Mouse (Mus musculus) myocyte (in vitro differentiated cells): ENCODE data around the gene Myog. TPM values are rescaled to one million over a fixed set of nuclear protein-coding genes. Genes with fewer than 3 reads are reported as not detected.

Experiments
- H3K27me3 ChIP-seq: one replicate; pipeline ENCODE4 v1.6.1; 2011; ENCODE audit not compliant: control insufficient read depth, insufficient read depth, insufficient read length
- H3K36me3 ChIP-seq: one replicate; pipeline ENCODE4 v1.6.1; 2011; ENCODE audit not compliant: control insufficient read depth, insufficient read depth
- H3K4me2 ChIP-seq: one replicate; pipeline ENCODE4 v1.6.1; 2011; ENCODE audit warnings: low read depth, control low read depth
- H3K4me3 ChIP-seq: one replicate; pipeline ENCODE4 v1.5.1; 2011; ENCODE audit warnings: mild to moderate bottlenecking, control low read depth, moderate library complexity
- H3K79me2 ChIP-seq: one replicate; pipeline ENCODE4 v1.6.1; 2011; ENCODE audit not compliant: control insufficient read depth, insufficient read depth
- H3ac ChIP-seq: one replicate; pipeline ENCODE4 v1.6.1; 2011; ENCODE audit not compliant: control insufficient read depth, insufficient read length
- CEBPB ChIP-seq: IDR thresholded peaks from 2 replicates; pipeline ENCODE4 v1.6.1; 2011; ENCODE audit warnings: mild to moderate bottlenecking, moderate library complexity; ENCODE audit not compliant: poor library complexity, insufficient read depth, severe bottlenecking
- E2F4 ChIP-seq: IDR thresholded peaks from one replicate; pipeline ENCODE4 v1.6.1; 2011; ENCODE audit warnings: mild to moderate bottlenecking, control low read depth, moderate library complexity; ENCODE audit not compliant: insufficient read depth
- MAX ChIP-seq: IDR thresholded peaks from one replicate; pipeline ENCODE4 v1.6.1; 2011; ENCODE audit warnings: low read depth, mild to moderate bottlenecking, control low read depth
- MYOD1 ChIP-seq, 3 experiments: IDR thresholded peaks; one replicate each; pipeline ENCODE4 v1.6.1; 2011; ENCODE audit warnings: control low read depth in 2 of 3, low read depth in 2 of 3, mild to moderate bottlenecking in 2 of 3, moderate library complexity in 1 of 3; ENCODE audit not compliant: insufficient read length in 2 of 3, control insufficient read depth in 1 of 3
- MYOG ChIP-seq, 3 experiments: IDR thresholded peaks; one replicate each; pipeline ENCODE4 v1.6.1; 2011; ENCODE audit warnings: control low read depth in 2 of 3, low read depth in 2 of 3, mild to moderate bottlenecking in 2 of 3; ENCODE audit not compliant: insufficient read length in 2 of 3, control insufficient read depth in 1 of 3, insufficient read depth in 1 of 3
- POLR2A ChIP-seq: IDR thresholded peaks from one replicate; pipeline ENCODE4 v1.6.1; 2011; ENCODE audit warnings: low read depth, mild to moderate bottlenecking, control low read depth, moderate library complexity; ENCODE audit not compliant: insufficient read length
- POLR2AphosphoS2 ChIP-seq: IDR thresholded peaks from one replicate; pipeline ENCODE4 v1.6.1; 2011; ENCODE audit warnings: low read depth, control low read depth; ENCODE audit not compliant: insufficient read length
- TCF12 ChIP-seq: IDR thresholded peaks from one replicate; pipeline ENCODE4 v1.6.1; 2011; ENCODE audit warnings: mild to moderate bottlenecking, control low read depth; ENCODE audit not compliant: poor library complexity, insufficient read depth, severe bottlenecking
- TCF3 ChIP-seq: IDR thresholded peaks from one replicate; pipeline ENCODE4 v1.6.1; 2011; ENCODE audit warnings: low read depth, control low read depth; ENCODE audit not compliant: insufficient read length
- USF1 ChIP-seq: IDR thresholded peaks from one replicate; pipeline ENCODE4 v1.6.1; 2011; ENCODE audit warnings: low read depth, mild to moderate bottlenecking, control low read depth, moderate library complexity
- polyA plus RNA-seq: library from polyadenylated mRNA; unstranded; fragments of >200 nt; fragmentation: generic; extraction: Trizol; gene quantifications from one replicate; pipeline ENCODE4 v1.2.1, GENCODE M21; 2012; ENCODE audit warnings: missing spikeins

Myog gene
- polyA plus RNA-seq, 1 experiment = 1,426 TPM

- no peaks in the 10 kb centered on the region for H3K79me2 ChIP-seq
- peak overlapping the region; percentile 45 for H3ac ChIP-seq
- H3K4me3 ChIP-seq = peak overlapping the region; percentile 84
- TF ChIP-seq MYOG (IDR thresholded peaks at IDR 0.05; ENCODE audit: control insufficient read depth in 1 of 3, insufficient read depth in 1 of 3, insufficient read length in 2 of 3, low read depth in 2 of 3) (peak in 1 of 3 experiments; percentile 61), POLR2AphosphoS2 (peak; percentile 59), MYOD1 (IDR thresholded peaks at IDR 0.05; ENCODE audit: control insufficient read depth in 1 of 3, insufficient read length in 2 of 3, low read depth in 2 of 3) (peak in 1 of 3 experiments; percentile 78), TCF12 (no peak), POLR2A (peak; percentile 35), USF1 (no peak), CEBPB (no peak), E2F4 (no peak)
- no peaks in the 10 kb centered on the region for H3K27me3 ChIP-seq
- no peaks in the 10 kb centered on the region for H3K36me3 ChIP-seq
- H3K4me2 ChIP-seq = peak overlapping the region; percentile 80
Observed at GRCm38 (mm10) chr1:134290300-134290699, 511 bp downstream of the Myog start.

- H3K27me3 ChIP-seq = no peaks in the 10 kb centered on the region
- H3ac ChIP-seq = peak overlapping the region; percentile 45
- no peaks in the 10 kb centered on the region for H3K79me2 ChIP-seq
- H3K4me2 ChIP-seq = peak overlapping the region; percentile 80
- TF ChIP-seq MYOG (IDR thresholded peaks at IDR 0.05; ENCODE audit: control insufficient read depth in 1 of 3, insufficient read depth in 1 of 3, insufficient read length in 2 of 3, low read depth in 2 of 3) = no peak
- TF ChIP-seq POLR2AphosphoS2 = peak; percentile 89
- TF ChIP-seq POLR2A = peak; percentile 68
- H3K36me3 ChIP-seq = no peaks in the 10 kb centered on the region
- H3K4me3 ChIP-seq = peak overlapping the region; percentile 84
Observed at GRCm38 (mm10) chr1:134290909-134291308, 1.1 kb downstream of the Myog start.

GRCm38 (mm10) chr1:134291555-134291954, 1.8 kb downstream of the Myog start:
- Histone ChIP-seq H3K4me2 (peak overlapping the region; percentile 80), H3K4me3 (peak overlapping the region; percentile 84), H3K36me3 (no peaks in the 10 kb centered on the region), H3ac (peak overlapping the region; percentile 45), H3K79me2 (no peaks in the 10 kb centered on the region), H3K27me3 (no peaks in the 10 kb centered on the region)
- no peak for TF ChIP-seq E2F4
- TF ChIP-seq POLR2A = peak; percentile 73
- peak; percentile 93 for TF ChIP-seq POLR2AphosphoS2
- TF ChIP-seq TCF3 = no peak

- H3K4me3 ChIP-seq = peak overlapping the region; percentile 84
- H3K36me3 ChIP-seq = no peaks in the 10 kb centered on the region
- H3K79me2 ChIP-seq = no peaks in the 10 kb centered on the region
- H3K4me2 ChIP-seq = peak overlapping the region; percentile 80
- H3K27me3 ChIP-seq = no peaks in the 10 kb centered on the region
- peak overlapping the region; percentile 45 for H3ac ChIP-seq
- TF ChIP-seq MAX = no peak
- TF ChIP-seq E2F4 = no peak
- peak; percentile 71 for TF ChIP-seq POLR2AphosphoS2
- TF ChIP-seq TCF12 = no peak
- TF ChIP-seq MYOG (IDR thresholded peaks at IDR 0.05; ENCODE audit: control insufficient read depth in 1 of 3, insufficient read depth in 1 of 3, insufficient read length in 2 of 3, low read depth in 2 of 3) = peak in 1 of 3 experiments; percentile 46
- peak; percentile 37 for TF ChIP-seq POLR2A
Observed at GRCm38 (mm10) chr1:134292073-134292472, 2.3 kb downstream of the Myog start.

DNA sequence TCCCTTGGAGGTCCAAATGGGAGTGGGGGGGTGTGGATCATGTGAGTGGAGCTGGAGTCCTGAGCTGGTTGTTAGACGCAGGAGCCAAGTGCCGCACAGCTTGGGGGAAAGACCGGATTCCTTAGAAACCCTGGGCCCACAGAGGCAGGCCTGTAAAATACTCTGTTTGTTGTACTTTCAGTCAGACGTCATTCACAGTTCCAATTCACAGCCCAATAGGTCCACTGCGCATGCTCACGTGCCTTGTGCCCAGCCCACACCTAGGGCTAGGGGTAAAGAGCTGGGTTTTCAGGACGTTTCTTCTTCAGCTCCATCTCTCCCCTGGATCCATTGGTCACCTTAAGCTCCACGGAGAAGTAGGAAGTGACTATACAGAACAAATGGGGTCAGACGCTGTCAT, 2.8 kb downstream of the Myog start:
- no peak overlapping the region for H3ac ChIP-seq
- no peaks in the 10 kb centered on the region for H3K36me3 ChIP-seq
- H3K27me3 ChIP-seq = no peaks in the 10 kb centered on the region
- no peaks in the 10 kb centered on the region for H3K79me2 ChIP-seq
- peak overlapping the region; percentile 80 for H3K4me2 ChIP-seq
- peak overlapping the region; percentile 84 for H3K4me3 ChIP-seq
- TF ChIP-seq USF1 (no peak), MYOD1 (IDR thresholded peaks at IDR 0.05; ENCODE audit: control insufficient read depth in 1 of 3, insufficient read length in 2 of 3, low read depth in 2 of 3) (no peak), POLR2A (peak; percentile 76), MAX (no peak), TCF3 (no peak), POLR2AphosphoS2 (peak; percentile 97), MYOG (IDR thresholded peaks at IDR 0.05; ENCODE audit: control insufficient read depth in 1 of 3, insufficient read depth in 1 of 3, insufficient read length in 2 of 3, low read depth in 2 of 3) (no peak), CEBPB (no peak)

DNA sequence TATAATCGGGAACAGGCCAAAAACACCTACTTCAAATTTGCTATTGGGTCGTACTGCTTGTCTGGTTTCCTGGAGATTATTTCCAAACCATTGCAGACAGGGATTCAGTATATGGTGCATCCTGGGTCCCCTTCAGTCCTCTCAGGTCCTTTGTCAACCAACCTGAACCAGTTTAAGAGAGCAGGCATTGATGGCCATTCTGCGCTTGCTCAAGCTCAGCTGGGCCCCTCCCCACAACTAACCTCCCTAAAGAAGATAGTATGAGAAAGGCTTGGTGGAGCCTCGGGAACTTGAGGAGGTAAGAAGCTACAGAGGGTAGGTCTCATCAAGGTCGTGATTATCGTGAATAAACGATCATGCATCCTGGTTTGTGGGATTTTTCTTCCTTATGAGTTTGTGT, 3.5 kb downstream of the Myog start:
- peak; percentile 94 for TF ChIP-seq POLR2AphosphoS2
- TF ChIP-seq TCF3 = no peak
- peak; percentile 52 for TF ChIP-seq POLR2A
- no peak overlapping the region for H3ac ChIP-seq
- H3K27me3 ChIP-seq = no peaks in the 10 kb centered on the region
- no peaks in the 10 kb centered on the region for H3K79me2 ChIP-seq
- H3K4me2 ChIP-seq = peak overlapping the region; percentile 80
- peak overlapping the region; percentile 84 for H3K4me3 ChIP-seq
- no peaks in the 10 kb centered on the region for H3K36me3 ChIP-seq
